Mouse (Mus musculus): ENCODE data around the gene Specc1.

DNA sequence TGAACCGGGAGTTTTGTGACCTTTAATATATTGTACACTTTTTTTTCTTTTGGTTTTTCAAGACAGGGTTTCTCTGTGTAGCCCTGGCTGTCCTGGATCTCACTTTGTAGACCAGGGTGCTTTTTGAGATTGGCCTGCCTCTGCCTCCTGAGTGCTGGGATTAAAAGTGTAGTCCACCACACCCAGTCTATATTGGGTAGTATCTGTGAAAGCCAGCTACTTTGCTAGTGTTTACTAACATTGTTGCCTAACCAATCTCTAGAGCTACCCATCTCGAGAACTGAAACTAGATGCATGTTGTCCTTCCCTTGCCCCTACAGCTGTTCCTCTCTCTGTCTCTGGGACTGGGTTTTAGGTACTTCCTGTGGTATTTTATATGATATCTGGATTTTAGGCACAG, 3.5 kb downstream of the Specc1 start:
- TF ChIP-seq MEF2A (IDR thresholded peaks at IDR 0.05; ENCODE audit: extremely low read depth, insufficient replicate concordance, low read depth, low read length, poor library complexity, severe bottlenecking): no peak
- TF ChIP-seq CTCF (IDR thresholded peaks at IDR 0.05 in 2 of 3, conservative IDR thresholded peaks at IDR 0.05 in 1 of 3; ENCODE audit: control insufficient read depth in 1 of 3, insufficient read depth in 1 of 3, low read depth in 2 of 3, low read length in 3 of 3, poor library complexity in 1 of 3, severe bottlenecking in 1 of 3): no peak
- TF ChIP-seq MAFK (IDR thresholded peaks at IDR 0.05; ENCODE audit: borderline replicate concordance, low read depth, low read length): no peak
- TF ChIP-seq CHD2 (IDR thresholded peaks at IDR 0.05; ENCODE audit: low read length): no peak
